Mouse (Mus musculus) lung, postnatal 0 days (tissue): ENCODE measurements around the gene Eefsec.

Experiments used
- CTCF ChIP-seq: IDR thresholded peaks from 2 replicates; pipeline ENCODE4 v1.5.1; 2016; ENCODE audit warnings: antibody characterized with exemption, mild to moderate bottlenecking
- EP300 ChIP-seq: IDR thresholded peaks from 2 replicates; pipeline ENCODE4 v1.6.1; 2016; ENCODE audit warnings: antibody characterized with exemption, mild to moderate bottlenecking, control low read depth

GRCm38 (mm10) chr6:88255435-88255834 is 190.9 kb downstream of the Eefsec start:
- no peak for TF ChIP-seq CTCF
- no peak for TF ChIP-seq EP300
